ENCODE assay signal across 9 mouse cellular contexts in genomic region chr7:98141206-98141605, GRCm38 (mm10). TPM values are rescaled to one million over a fixed set of nuclear protein-coding genes. Genes with fewer than 3 reads are reported as not detected.
DNase-seq lines count a peak whose midpoint lies in the region; ATAC-seq and TF ChIP-seq lines count a peak whose summit lies in the region.
"Had no signal": no experiment of that assay in that cellular context is flagged by ENCODE, and none has a peak within 500 bp of the region (broad histone marks: within the 10 kb centered on the region; RNA-seq: fewer than 3 reads in every experiment).

No protein-coding gene starts in this region.

- CTCF ChIA-PET in Patski (lab: Charles Lee), result interaction anchor here (1.2 to 2.4 kb wide), 6 partner anchors 8 to 49 kb away, joined by 3 to 9 read pairs (median 6); no protein-coding TSS in a partner anchor

- no peak overlapping the region for H3K4me2 ChIP-seq in hindbrain, embryonic 11.5 days (replicated peaks; ENCODE audit: low read depth, low read length)
- no peak overlapping the region for H3K4me2 ChIP-seq in hindbrain, embryonic 13.5 days

- H3K4me1 ChIP-seq in hindbrain, embryonic 11.5 days (replicated peaks; ENCODE audit: control insufficient read depth, insufficient read depth, low read length), result no peaks in the 10 kb centered on the region
- peaks cover 44% of the 10 kb centered on the region for H3K4me1 ChIP-seq in hindbrain, embryonic 13.5 days (replicated peaks)
- peaks cover 7% of the 10 kb centered on the region for H3K4me1 ChIP-seq in kidney, adult 2 months (ENCODE audit: control insufficient read depth, insufficient read depth, low read length)

- no peak for TF ChIP-seq CTCF in Patski (IDR thresholded peaks at IDR 0.05)
- TF ChIP-seq CTCF in kidney, adult 2 months (conservative IDR thresholded peaks at IDR 0.05; ENCODE audit: insufficient read depth, insufficient read length, low read depth, low read length), result peak; percentile 67

- ATAC-seq in hindbrain, embryonic 11.5 days (ENCODE audit: low FRiP score), result no peak
- ATAC-seq in hindbrain, embryonic 13.5 days (ENCODE audit: low FRiP score), result no peak
- peak; percentile 31 for ATAC-seq in Patski
- peak; percentile 34; the same call in 1 of the 2 replicates for ATAC-seq in megakaryocyte progenitor cell, adult 5-6 weeks (replicated peaks; ENCODE audit: poor library complexity)
- ATAC-seq in erythroid progenitor cell, adult 5-6 weeks (replicated peaks; ENCODE audit: low FRiP score, poor library complexity, severe bottlenecking), result no peak

- no peak overlapping the region for H3K27ac ChIP-seq in hindbrain, embryonic 11.5 days (ENCODE audit: low read depth, low read length)
- no peak overlapping the region for H3K27ac ChIP-seq in hindbrain, embryonic 13.5 days
- no peak overlapping the region for H3K27ac ChIP-seq in kidney, adult 2 months (ENCODE audit: insufficient read depth, low read depth, low read length)

- H3K4me3 ChIP-seq in hindbrain, embryonic 11.5 days (ENCODE audit: low read depth, low read length), result no peak overlapping the region
- no peak overlapping the region for H3K4me3 ChIP-seq in hindbrain, embryonic 13.5 days
- H3K4me3 ChIP-seq in kidney, adult 2 months (ENCODE audit: insufficient read depth, low read depth, low read length), result no peak overlapping the region

- H3K9ac ChIP-seq in hindbrain, embryonic 11.5 days (ENCODE audit: low read depth, low read length), result no peak overlapping the region
- no peak overlapping the region for H3K9ac ChIP-seq in hindbrain, embryonic 13.5 days

- TF ChIP-seq POLR2A in kidney, adult 2 months (IDR thresholded peaks at IDR 0.05; ENCODE audit: low read depth, low read length), result no peak

- no peaks in the 10 kb centered on the region for H3K27me3 ChIP-seq in hindbrain, embryonic 11.5 days (ENCODE audit: control insufficient read depth, insufficient read depth, low read length)
- H3K27me3 ChIP-seq in hindbrain, embryonic 13.5 days, result peaks cover 8% of the 10 kb centered on the region; the same call in 1 of the 2 replicates
- no peaks in the 10 kb centered on the region for H3K27me3 ChIP-seq in Patski
- no peaks in the 10 kb centered on the region for H3K27me3 ChIP-seq in kidney, adult 2 months (replicated peaks; ENCODE audit: control insufficient read depth, insufficient read depth, low read length)

- no peaks in the 10 kb centered on the region for H3K9me3 ChIP-seq in hindbrain, embryonic 11.5 days (ENCODE audit: control insufficient read depth, low read length)
- H3K9me3 ChIP-seq in hindbrain, embryonic 13.5 days, result no peaks in the 10 kb centered on the region

- peak; percentile 64 for DNase-seq in hindbrain, embryonic 11.5 days (ENCODE audit: low spot score)
- no peak for DNase-seq in Patski (ENCODE audit: low read depth, low spot score)
- DNase-seq in kidney, adult 2 months, result peak; percentile 90
- no peak for DNase-seq in cerebellum, adult 18-20 months
- no peak for DNase-seq in left cerebral cortex, postnatal 4 days

- POLR2A ChIA-PET in Patski (lab: Charles Lee), result no interaction called here

- 76% methylated on average over 3 of the region's 3 CpGs for whole genome bisulfite sequencing in hindbrain, embryonic 11.5 days
- 61% methylated on average over 3 of the region's 3 CpGs for WGBS in hindbrain, embryonic 13.5 days
- WGBS in kidney, adult 2 months, result 35% methylated on average over 3 of the region's 3 CpGs

- no peaks in the 10 kb centered on the region for H3K36me3 ChIP-seq in hindbrain, embryonic 11.5 days (ENCODE audit: control insufficient read depth, insufficient read depth, low read length)
- H3K36me3 ChIP-seq in hindbrain, embryonic 13.5 days, result no peaks in the 10 kb centered on the region
- no peaks in the 10 kb centered on the region for H3K36me3 ChIP-seq in kidney, adult 2 months (ENCODE audit: control insufficient read depth, insufficient read depth, low read length)

- intact Hi-C loops in left cerebral cortex, postnatal 4 days (cut with DNase I), result no loop called here

- in situ Hi-C loops in Patski (cut with MboI; ENCODE audit: low pct_unique_long_range_greater_than_20kb), result no loop called here

RNA-seq across cellular contexts. Expression of gene Omp, which starts 4.1 kb away (rescaled TPM):
- 0.24 and 0.25 TPM in 2 replicates for polyA plus RNA-seq in hindbrain, embryonic 11.5 days (2014; fragmentation: Nextera tagmentation; extraction: Ambion mirVana)
- 0.30 and 0.49 TPM in 2 replicates for polyA plus RNA-seq in hindbrain, embryonic 13.5 days (2015; fragmentation: Nextera tagmentation; extraction: Ambion mirVana)
- polyA plus RNA-seq in Patski (2021), result 0.62 TPM
- 0.53 and 1.3 TPM in 2 replicates for polyA plus RNA-seq in kidney, adult 2 months (2012; rRNA removed)
- total RNA-seq in megakaryocyte progenitor cell, adult 5-6 weeks (2015), result 0.25 and 0.32 TPM in 2 replicates
- total RNA-seq in megakaryocyte progenitor cell, adult 5-6 weeks (2017), result 0.12 TPM in 1 of 2 replicates, not detected in the other
- total RNA-seq in erythroid progenitor cell, adult 5-6 weeks (2015; ENCODE audit: low replicate concordance), result 4.0 and 4.6 TPM in 2 replicates
- total RNA-seq in erythroid progenitor cell, adult 5-6 weeks (2017; ENCODE audit: low replicate concordance), result 15.4 and 17.2 TPM in 2 replicates
- total RNA-seq in left cerebral cortex, postnatal 4 days (2021), result 1 to 10 TPM; 1.4 to 2.1 TPM

RNA-seq across cellular contexts. Expression of gene Myo7a, which starts 21.9 kb away (rescaled TPM):
- 10.7 and 15.2 TPM in 2 replicates for polyA plus RNA-seq in hindbrain, embryonic 11.5 days (2014; fragmentation: Nextera tagmentation; extraction: Ambion mirVana)
- 17.3 and 18.4 TPM in 2 replicates for polyA plus RNA-seq in hindbrain, embryonic 13.5 days (2015; fragmentation: Nextera tagmentation; extraction: Ambion mirVana)
- polyA plus RNA-seq in Patski (2021), result 4.0 TPM
- polyA plus RNA-seq in kidney, adult 2 months (2012; rRNA removed), result 24.6 and 29.8 TPM in 2 replicates
- 16.0 and 17.1 TPM in 2 replicates for total RNA-seq in megakaryocyte progenitor cell, adult 5-6 weeks (2015)
- total RNA-seq in megakaryocyte progenitor cell, adult 5-6 weeks (2017), result 22.0 and 29.0 TPM in 2 replicates
- total RNA-seq in erythroid progenitor cell, adult 5-6 weeks (2015; ENCODE audit: low replicate concordance), result 3.4 and 5.4 TPM in 2 replicates
- 5.1 and 5.8 TPM in 2 replicates for total RNA-seq in erythroid progenitor cell, adult 5-6 weeks (2017; ENCODE audit: low replicate concordance)
- 10 to 100 TPM; 17.8 to 18.7 TPM for total RNA-seq in left cerebral cortex, postnatal 4 days (2021)

RNA-seq across cellular contexts. Expression of gene Capn5, which starts 36.9 kb away (rescaled TPM):
- 4.8 and 5.3 TPM in 2 replicates for polyA plus RNA-seq in hindbrain, embryonic 11.5 days (2014; fragmentation: Nextera tagmentation; extraction: Ambion mirVana)
- 15.3 and 16.3 TPM in 2 replicates for polyA plus RNA-seq in hindbrain, embryonic 13.5 days (2015; fragmentation: Nextera tagmentation; extraction: Ambion mirVana)
- polyA plus RNA-seq in Patski (2021), result 69.8 TPM
- polyA plus RNA-seq in kidney, adult 2 months (2012; rRNA removed), result 13.8 and 14.6 TPM in 2 replicates
- total RNA-seq in megakaryocyte progenitor cell, adult 5-6 weeks (2015), result 3.4 and 4.5 TPM in 2 replicates
- 4.0 and 7.5 TPM in 2 replicates for total RNA-seq in megakaryocyte progenitor cell, adult 5-6 weeks (2017)
- 46.5 and 52.4 TPM in 2 replicates for total RNA-seq in erythroid progenitor cell, adult 5-6 weeks (2015; ENCODE audit: low replicate concordance)
- total RNA-seq in erythroid progenitor cell, adult 5-6 weeks (2017; ENCODE audit: low replicate concordance), result 51.3 and 72.5 TPM in 2 replicates
- total RNA-seq in left cerebral cortex, postnatal 4 days (2021), result 10 to 100 TPM; 51.0 to 52.2 TPM

RNA-seq across cellular contexts. Expression of gene B3gnt6, which starts 58.1 kb away (rescaled TPM):
- 0.10 and 0.20 TPM in 2 replicates for polyA plus RNA-seq in hindbrain, embryonic 11.5 days (2014; fragmentation: Nextera tagmentation; extraction: Ambion mirVana)
- 0.27 TPM in 1 of 2 replicates, not detected in the other for polyA plus RNA-seq in hindbrain, embryonic 13.5 days (2015; fragmentation: Nextera tagmentation; extraction: Ambion mirVana)
- 0.12 TPM for polyA plus RNA-seq in Patski (2021)
- polyA plus RNA-seq in kidney, adult 2 months (2012; rRNA removed), result 0.07 TPM in 1 of 2 replicates, not detected in the other
- total RNA-seq in megakaryocyte progenitor cell, adult 5-6 weeks (2015), result 0.20 TPM in 1 of 2 replicates, not detected in the other
- 0.12 TPM in 1 of 2 replicates, not detected in the other for total RNA-seq in megakaryocyte progenitor cell, adult 5-6 weeks (2017)
- total RNA-seq in erythroid progenitor cell, adult 5-6 weeks (2015; ENCODE audit: low replicate concordance), result 1.1 TPM in 1 of 2 replicates, not detected in the other
- total RNA-seq in erythroid progenitor cell, adult 5-6 weeks (2017; ENCODE audit: low replicate concordance), result not detected in 2 replicates
- under 1 TPM; 0.16 to 0.28 TPM for total RNA-seq in left cerebral cortex, postnatal 4 days (2021)
- total RNA-seq: layer of hippocampus, postnatal 25 days had no signal

Comparison
In these comparisons a context has a peak if more than half of its experiments do, and no peak if none do; other contexts are left out.
1. ATAC-seq: peak in Patski (single experiment) and megakaryocyte progenitor cell, adult 5-6 weeks (single experiment); none in hindbrain, embryonic 11.5 days (single experiment), hindbrain, embryonic 13.5 days (single experiment) and erythroid progenitor cell, adult 5-6 weeks (single experiment).
2. DNase-seq: peak in hindbrain, embryonic 11.5 days (single experiment) and kidney, adult 2 months (single experiment); none in Patski (single experiment), cerebellum, adult 18-20 months (0 of 2) and left cerebral cortex, postnatal 4 days (single experiment).